Mouse (Mus musculus): ENCODE results near the gene Hs6st3. TPM values are rescaled to one million over a fixed set of nuclear protein-coding genes. Genes with fewer than 3 reads are reported as not detected.

Gene Hs6st3
- total RNA-seq, 4 experiments from 2014 or later: not detected

DNA sequence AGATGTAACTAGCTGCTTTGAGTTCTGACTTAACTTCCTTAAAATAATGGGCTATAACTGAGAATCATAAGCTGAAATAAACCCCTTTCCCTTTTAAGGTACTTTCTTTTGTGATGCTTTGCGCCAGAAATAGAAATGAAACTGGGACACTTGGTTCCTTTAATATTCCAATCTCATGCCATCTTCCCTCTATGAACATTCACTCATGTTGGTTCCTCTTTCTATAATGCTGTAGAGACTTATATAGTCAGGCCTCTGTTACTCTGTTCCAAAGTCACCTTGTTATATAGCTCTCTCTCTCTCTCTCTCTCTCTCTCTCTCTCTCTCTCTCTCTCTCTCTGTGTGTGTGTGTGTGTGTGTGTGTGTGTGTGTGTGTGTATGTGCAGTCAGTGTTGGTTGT is 504.7 kb downstream of the Hs6st3 start:
- no peak for DNase-seq (ENCODE audit: low spot score)

DNA sequence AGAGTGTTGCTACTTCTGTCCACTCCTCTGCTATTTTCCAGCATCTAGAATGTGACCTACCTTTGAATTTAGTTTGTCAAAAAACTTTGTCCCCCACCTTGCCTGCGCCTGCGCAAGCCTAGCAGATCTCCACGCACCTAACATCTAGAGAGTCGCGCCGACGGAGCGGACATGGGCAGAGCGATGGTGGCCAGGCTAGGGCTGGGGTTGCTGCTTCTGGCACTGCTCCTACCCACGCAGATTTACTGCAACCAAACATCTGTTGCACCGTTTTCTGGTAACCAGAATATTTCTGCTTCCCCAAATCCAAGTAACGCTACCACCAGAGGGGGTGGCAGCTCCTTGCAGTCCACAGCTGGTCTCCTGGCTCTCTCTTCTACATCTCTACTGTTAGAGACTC is 505.7 kb downstream of the Hs6st3 start:
- no peak for DNase-seq (ENCODE audit: low spot score)

DNA sequence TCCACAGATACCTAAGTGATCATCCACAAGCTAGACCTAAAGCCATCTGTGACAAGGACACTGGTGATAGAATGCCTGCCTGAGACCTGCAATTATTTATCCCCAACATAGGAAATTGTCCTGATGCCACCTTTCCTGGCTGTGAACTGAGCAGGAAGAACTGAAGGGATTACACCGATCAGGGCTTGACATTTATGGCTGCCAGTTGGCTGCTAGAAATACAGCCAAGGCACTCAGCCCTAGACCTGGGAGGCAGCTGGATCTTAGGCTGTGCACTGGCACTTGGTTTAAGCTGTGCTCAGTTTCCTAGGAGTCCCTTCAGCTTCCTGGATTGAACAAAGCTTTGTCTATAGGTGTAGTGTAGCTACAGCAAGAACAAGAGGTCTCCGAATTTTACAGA is 518.8 kb downstream of the Hs6st3 start:
- DNase-seq (ENCODE audit: low spot score): no peak

DNA sequence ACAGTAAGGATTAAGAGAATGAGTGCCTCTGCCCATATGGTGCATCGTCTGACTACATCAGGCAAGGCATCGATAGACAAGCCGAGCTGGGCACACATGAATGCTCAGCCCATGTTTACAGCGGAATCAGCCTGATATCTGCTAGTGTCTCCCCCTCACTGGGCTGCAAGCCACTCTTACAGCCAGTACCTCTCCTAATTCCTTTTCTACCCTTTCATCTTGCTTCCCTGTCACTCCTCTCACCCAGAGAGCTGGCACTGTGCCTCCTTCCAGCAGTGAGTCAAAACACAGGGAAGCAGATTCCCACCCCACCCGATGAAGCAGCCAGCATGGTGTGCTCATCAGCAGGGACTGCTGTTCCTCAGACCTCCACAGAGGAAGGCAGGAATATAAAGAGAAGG is 527.6 kb downstream of the Hs6st3 start:
- DNase-seq (ENCODE audit: low spot score): no peak

DNA sequence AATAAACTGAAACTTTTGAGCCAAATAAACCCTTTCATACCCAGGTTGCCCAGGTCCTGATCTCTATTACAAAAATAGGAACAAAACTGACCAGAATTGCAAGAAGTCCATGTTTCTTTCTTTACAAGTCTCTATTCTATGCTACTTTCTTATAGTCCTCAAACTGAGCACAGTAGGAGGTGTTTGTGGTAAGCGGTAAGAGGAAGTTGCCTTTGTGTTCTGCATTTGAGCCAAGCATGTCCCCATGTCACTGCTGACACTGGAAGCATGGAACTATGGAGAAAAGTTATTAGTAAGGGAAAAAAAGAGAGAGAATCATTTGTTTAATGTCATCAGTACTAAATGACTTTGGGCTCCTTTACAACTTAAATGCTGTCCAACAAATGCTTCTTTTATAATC is 529.3 kb downstream of the Hs6st3 start:
- DNase-seq (ENCODE audit: low spot score): no peak

DNA sequence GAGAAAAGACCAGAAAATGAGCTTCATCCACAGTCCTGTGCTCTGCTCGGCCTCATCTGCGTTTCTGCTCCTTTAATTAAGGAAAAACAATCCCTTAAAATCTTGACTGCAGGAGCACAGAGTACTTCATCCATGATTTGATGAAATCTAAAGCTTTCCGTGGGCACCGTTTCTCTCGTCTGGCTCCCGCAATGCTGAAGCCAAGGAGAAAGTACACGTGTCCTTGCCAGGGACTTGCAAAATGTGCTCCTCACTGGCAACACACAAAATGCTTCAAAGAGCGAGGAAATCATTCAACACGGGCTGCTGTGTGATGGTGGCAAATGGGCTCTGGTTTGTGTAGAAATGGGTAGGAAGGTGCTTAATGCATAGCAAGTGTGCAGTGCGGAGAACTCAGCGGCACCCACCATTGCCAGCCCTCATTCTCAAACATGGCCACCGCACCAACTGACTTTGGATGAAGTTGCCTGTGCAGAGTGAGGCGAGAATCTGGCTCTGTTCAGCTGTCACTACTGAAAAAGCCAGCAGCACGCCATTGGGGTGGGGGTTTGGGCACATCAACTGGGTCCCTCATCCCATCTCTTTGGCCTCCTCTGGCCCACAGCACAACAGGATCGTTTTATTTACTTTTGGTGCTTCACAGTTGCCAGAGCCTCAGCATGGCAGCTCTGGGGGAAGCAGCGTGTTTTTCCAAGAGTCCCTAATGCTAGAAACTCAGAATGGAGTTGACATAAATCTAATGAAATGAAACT is 532.9 kb downstream of the Hs6st3 start:
- no peak for DNase-seq (ENCODE audit: low spot score)

DNA sequence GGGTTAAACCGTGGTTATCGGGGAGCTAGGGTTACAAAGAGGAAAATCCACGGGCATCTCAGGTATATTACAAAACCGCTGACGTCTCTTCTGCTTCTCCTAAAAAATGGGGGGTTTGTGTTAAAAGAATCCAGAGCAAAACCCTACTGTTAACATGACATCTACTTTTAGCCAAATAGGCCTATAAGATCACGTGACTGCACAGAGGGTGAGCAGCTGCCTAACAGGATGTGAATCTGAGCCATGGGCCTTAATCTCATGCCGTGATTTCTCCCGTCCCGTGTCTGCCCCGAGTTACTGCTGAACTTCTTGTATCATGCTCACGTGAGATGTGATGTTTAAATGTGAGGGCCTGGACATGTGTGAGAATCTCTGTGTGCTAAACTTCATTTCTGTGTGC is 540.4 kb downstream of the Hs6st3 start:
- DNase-seq (ENCODE audit: low spot score): no peak

DNA sequence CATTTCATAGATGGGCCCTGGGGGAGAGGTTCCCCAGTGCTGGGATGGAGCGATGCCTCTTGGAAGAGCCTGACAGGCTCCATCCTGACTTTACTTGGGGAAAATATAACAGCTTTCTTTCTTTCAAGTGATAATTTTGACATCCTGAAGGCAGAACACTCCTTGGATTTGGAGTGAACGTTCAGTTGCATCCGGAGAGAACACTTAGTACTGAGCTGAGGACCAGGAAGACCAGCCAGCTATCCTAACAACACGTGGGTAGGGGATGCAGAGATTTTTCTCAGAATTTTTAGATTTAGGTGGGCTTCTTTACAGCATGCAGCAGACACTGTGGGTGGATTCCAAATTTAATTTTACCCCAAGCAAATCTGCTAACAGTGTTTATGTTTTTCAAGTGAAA is 541.9 kb downstream of the Hs6st3 start:
- DNase-seq (ENCODE audit: low spot score): no peak

DNA sequence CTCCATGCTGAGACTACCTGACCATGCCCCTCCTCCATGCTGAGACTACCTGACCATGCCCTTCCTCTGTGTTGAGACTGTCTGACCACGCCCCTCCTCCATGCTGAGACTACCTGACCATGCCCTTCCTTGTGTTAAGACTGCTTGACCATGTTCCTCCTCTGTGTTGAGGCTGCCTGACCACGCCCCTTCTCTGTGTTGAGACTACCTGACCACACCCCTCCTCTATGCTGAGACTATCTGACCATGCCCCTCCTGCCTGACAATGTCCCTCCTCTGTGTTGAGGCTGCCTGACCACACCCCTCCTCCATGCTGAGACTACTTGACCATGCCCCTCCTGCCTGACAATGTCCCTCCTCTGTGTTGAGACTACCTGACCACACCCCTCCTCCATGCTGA is 549.7 kb downstream of the Hs6st3 start:
- no peak for DNase-seq (ENCODE audit: low spot score)

DNA sequence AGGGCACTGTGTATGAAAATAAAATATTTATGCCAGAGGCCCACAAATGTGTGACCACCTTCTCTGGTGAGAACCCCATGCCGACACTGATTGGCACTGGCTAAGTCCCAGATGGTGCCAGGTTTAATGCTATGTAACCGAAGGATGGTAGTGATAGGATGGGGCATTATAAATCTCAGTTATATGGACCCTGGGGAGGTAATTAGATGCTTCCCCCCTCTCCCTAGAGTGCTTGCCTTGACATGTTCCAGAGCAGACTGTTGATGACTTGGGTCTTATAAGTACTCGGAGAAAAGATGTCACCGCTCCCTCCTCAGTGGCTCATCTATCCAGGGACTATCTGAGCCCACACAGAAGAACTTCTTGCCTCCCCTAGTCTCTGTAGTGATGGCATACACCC is 561.8 kb downstream of the Hs6st3 start:
- DNase-seq (ENCODE audit: low spot score): no peak

DNA sequence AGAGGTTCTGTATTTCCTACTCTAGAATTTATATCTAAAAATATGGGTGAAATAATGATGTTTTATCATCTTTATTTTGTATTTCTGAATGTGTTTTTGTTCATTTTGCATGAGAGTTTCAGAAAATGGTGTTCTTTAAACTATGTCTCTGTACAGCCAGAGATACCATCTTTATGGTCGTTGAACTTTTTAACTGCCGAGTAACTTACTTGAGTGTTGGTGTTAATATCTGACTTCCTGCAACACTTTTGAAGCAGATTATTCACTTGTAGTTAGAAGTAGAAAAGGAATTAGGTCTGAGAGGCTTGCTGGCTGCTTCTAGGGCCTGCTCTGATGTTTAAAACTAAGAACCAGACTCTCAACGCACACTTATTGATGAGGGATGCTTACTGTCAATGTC is 576.6 kb downstream of the Hs6st3 start:
- DNase-seq (ENCODE audit: low spot score): no peak

DNA sequence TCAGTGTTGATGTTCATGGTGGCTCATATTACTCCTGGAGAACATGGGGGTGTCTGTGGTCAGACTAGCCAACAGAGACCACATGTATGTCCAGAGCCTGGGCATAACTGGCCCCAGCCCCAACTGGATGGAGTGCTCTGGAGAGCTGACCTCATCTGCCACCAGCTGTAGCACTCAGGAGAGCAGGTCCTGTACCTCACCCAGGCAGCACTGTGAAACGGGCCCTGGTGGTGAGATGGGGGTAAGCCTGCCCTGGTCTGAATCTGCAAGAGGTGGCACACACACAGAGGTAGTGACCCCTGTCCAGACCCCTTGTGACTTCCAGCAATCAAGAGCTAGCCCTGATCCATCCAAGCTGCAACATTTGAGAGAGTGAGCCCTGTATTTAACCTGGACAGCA is 579.2 kb downstream of the Hs6st3 start:
- no peak for DNase-seq (ENCODE audit: low spot score)

DNA sequence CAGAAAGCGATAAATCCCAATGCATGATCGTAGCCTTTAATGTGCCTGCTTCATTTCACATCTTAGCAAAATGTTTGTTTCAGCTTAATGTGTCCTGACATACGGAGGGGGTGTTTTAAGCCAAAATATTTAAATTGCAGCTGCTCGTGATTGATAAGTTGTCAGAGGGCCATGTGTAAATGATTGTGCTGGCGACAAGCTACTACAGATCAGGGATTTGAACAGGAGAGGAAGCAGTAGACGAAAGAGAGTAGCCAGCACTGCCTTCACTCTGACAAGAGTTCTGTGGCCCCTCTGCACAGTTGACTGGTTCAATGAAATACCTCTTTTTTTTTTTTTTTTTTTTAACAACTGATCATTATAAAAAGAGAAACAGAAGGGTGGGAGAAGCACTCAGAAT is 587.0 kb downstream of the Hs6st3 start:
- DNase-seq (ENCODE audit: low spot score): no peak

DNA sequence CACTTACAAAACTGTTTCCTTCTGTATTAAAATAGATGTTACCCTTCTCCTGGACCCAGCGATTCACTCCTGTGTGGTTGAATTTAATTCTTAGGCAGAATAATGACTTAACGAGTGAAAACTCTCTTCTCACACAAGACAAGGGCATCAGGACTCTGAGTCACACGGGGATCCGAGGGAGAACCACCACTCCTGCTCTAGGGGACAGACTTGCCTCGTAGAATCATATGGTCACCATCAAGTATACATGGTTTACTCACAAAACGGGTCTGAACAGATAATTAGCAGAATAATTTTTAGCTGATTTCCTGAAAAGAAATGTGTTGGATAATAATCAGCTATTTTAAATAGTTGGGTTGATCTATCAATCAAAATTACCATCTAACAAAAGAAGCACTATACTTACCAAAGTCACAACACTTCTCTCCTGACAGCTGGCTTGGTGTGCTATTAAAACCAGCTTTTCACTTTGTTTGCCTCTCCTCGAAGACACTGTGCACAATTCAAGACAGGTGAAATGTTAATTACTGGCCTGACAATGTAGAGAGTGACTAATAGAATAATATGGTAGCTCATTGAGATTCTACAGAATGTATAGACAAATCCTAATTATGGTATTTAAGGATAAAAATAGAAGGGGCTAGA is 593.4 kb downstream of the Hs6st3 start:
- no peak for DNase-seq (ENCODE audit: low spot score)

DNA sequence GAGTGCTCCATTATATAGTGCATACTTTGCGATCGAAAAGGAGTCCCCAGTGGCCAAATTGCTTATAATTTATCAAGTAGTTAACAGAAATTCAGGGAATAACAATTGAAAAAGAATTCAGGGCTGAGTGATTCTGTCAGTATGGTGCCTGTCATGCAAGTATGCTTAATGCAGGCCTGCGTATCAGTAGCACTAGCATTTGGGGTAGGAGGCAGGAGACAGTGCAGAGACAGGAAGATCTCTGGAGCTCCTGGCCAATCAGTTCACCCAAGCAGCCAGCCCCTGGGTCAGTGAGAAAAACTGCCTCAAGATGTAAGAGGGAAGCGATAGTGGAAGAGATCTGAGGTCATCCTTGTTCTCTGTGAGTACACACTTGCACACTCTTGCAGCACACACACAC is 594.1 kb downstream of the Hs6st3 start:
- no peak for DNase-seq (ENCODE audit: low spot score)

DNA sequence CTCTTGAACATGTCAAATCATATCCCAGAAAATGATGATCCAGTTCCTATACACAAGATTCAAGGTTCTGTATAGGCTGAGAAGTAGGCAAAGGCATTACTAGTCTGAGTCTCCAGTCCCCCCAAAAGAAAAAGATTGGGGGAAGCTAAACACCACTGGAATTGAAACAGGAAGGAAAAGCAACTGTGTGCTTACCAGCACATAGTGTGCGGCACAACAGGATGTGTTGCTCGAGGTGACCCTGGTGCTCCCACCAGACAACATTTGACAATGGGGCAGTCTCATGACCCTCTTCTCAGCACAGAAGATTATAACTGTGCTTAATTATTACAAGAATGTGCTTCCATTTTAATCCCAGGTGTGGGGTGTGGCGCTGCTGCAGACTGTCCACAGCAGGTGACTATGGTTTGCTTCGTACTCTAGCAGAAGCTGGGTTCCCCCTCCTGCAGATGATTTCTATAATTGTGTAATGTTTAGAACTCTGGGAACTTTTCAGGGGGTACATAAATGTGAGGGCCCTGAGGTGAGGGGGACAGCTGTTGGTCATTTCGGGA is 599.3 kb downstream of the Hs6st3 start:
- DNase-seq (ENCODE audit: low spot score): no peak

DNA sequence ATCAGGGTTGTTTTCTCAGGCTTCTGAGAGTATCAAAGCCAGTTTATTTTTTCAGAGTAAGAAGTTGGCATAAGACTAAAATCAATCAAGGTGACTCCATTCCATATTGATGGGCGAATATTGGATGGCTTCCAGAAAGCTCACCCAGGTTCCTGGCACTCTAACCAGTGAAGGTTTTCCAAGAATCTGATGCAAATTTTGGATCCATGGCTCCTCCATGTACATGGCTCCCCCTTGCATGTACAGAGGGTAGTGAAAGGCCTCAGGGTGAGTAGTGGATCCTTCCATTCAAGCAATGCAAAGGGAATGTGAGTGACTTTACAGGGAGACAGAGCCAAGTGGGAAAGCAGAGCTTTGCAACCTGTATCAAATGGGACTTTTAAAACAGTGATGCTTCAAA is 603.6 kb downstream of the Hs6st3 start:
- no peak for DNase-seq (ENCODE audit: low spot score)

DNA sequence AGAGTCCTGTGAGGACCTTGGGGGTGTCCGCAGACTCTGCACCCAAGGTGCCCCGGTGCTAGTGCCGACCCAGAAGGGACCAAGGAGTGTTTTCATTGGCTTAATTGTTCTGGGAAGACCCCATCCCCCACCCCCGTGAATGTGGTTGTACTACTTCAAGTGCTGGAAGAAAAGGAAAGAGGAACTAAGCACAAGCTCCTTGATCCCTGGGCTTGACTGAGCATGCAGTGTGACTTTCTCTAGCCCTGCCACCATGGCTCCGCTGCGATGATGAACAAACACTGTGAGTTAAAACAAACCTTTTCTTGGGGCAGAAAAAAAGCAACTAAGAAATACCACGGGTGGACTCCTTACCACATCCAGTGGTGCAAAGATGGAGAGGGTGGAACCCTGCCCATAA is 623.2 kb downstream of the Hs6st3 start:
- DNase-seq (ENCODE audit: low spot score): no peak

DNA sequence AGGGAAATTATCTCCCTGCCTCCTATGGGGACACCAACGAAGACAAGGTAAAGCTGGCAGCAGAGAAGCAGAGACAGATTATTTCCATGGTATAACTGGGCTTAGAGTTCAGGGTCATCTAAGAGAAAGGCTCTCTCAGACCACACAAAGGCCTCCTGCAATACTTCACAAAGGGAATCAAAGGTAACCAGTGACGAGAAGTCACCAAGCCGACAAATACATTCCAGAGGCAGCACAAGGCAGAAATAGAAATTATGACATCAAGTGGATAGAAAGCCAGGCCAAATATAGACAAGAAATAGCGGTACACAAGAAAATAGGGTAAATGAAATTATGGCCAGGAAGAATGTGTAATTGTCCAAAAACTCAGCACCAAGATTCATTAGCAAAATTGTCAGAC is 633.9 kb downstream of the Hs6st3 start:
- DNase-seq (ENCODE audit: low spot score): no peak

DNA sequence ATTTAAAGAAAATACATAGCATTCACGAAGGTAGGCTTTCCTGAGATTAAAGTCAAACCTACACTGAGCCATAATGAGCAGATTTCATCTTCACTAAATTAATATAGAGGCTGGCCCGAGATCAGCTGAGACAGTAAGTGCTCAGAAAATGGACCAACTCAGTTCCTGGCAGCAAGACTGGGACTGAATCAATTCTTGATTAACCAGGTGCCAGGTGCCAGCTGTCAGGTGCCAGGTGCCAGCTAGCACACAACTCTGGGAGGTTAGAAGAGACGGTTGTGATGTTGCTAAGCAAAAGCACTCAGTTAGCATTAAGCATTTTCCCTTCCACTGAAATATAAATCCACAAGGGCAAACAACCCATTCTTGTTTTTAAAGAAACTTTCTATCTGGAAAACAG is 638.1 kb downstream of the Hs6st3 start:
- DNase-seq (ENCODE audit: low spot score): no peak

DNA sequence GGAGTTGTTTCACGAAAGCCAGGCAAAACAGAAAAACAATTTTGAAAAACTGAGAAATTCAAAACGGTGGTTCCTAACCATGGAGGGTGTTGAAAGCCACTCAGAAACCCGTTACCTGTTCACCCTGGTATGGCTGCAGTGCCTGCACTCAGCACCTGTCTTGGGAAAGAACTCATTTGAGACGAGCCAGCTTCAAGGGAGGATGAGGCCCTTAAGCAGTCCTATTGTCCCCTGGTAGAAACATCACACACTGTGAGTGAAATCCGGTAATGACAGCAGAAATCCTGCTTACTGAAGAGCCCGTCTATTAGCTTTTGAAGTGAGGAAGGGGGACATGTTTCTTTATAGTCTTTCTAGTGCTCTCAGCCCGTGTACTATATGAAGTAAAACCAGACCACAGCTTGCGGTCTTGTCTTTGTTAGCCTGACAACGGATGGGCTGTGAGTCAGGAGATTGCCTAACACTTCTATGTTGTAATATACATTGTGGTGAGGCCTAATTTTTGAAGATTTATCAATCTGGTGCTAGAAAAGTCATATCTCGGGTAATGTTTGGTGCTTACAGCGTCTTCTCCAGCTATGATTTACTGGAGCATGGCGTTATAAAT is 641.9 kb downstream of the Hs6st3 start:
- no peak for DNase-seq (ENCODE audit: low spot score)

DNA sequence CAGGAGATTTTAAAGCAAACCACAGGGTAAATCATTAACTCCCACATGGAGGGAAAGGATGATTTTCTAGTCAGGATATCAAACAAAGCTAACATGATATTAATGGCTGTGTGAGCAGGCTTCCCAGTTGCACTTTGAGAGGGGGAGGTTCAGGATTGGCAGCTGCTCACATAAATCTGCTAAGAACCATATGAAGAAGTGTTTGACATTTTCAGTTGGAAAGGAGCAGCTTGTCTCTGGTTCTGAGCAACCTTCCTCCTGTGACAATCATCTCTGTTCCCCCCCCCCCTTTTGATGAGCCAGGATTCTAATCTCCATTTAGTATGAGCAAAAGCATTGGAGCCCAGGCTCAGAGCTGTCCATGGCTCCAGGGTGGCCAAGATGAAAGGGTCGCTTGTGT is 643.0 kb downstream of the Hs6st3 start:
- no peak for DNase-seq (ENCODE audit: low spot score)

DNA sequence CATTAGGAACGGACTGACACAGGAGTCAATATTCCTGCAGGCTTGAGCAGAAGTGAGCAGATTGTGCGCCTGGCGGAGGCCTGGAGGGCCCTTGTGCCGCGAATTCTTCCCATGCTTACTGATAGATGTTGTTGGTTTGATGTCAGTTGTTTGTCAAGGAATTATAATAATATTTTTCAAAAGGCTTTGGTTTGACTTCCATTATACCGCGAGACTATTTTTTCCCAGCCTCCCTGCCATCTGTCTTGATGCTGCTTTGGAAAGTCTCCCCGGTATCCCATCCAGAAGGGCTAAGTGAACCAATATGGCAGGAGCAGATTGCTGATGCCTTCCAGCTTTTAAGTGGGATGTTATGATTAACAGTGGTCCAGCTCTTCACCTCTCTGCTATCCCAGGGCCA is 651.3 kb downstream of the Hs6st3 start:
- DNase-seq (ENCODE audit: low spot score): no peak

All from heart, adult 8-10 months (tissue).